Mouse (Mus musculus): ENCODE results near the gene Nusap1. TPM values are rescaled to one million over a fixed set of nuclear protein-coding genes. Genes with fewer than 3 reads are reported as not detected.

Nusap1 gene
- polyA plus RNA-seq, 1 experiment from 2014 or later = 53.3 TPM

Other genes starting within 250 kb of the Nusap1 start
- gene Ino80, start 140.6 kb upstream of the Nusap1 start, polyA plus RNA-seq (2015; fragmentation: Nextera tagmentation; extraction: Ambion mirVana) = 2.5 and 3.0 TPM in 2 replicates
- gene Exd1, start 70.7 kb upstream of the Nusap1 start, polyA plus RNA-seq (2015; fragmentation: Nextera tagmentation; extraction: Ambion mirVana) = 0.09 and 0.11 TPM in 2 replicates
- gene Chp1, start 70.6 kb upstream of the Nusap1 start, polyA plus RNA-seq (2015; fragmentation: Nextera tagmentation; extraction: Ambion mirVana) = 52.3 and 52.5 TPM in 2 replicates
- 20.5 and 23.2 TPM in 2 replicates for gene Oip5, start 171 bp downstream of the Nusap1 start, polyA plus RNA-seq (2015; fragmentation: Nextera tagmentation; extraction: Ambion mirVana)
- 62.3 and 69.0 TPM in 2 replicates for gene Ndufaf1, start 44.5 kb downstream of the Nusap1 start, polyA plus RNA-seq (2015; fragmentation: Nextera tagmentation; extraction: Ambion mirVana)
- gene Rtf1, start 56.8 kb downstream of the Nusap1 start, polyA plus RNA-seq (2015; fragmentation: Nextera tagmentation; extraction: Ambion mirVana) = 21.0 and 23.9 TPM in 2 replicates
- gene Itpka, start 124.0 kb downstream of the Nusap1 start, polyA plus RNA-seq (2015; fragmentation: Nextera tagmentation; extraction: Ambion mirVana) = 1.7 and 2.7 TPM in 2 replicates
- gene Ltk, start 142.1 kb downstream of the Nusap1 start, polyA plus RNA-seq (2015; fragmentation: Nextera tagmentation; extraction: Ambion mirVana) = 0.22 TPM in 1 of 2 replicates, not detected in the other
- gene Rpap1, start 169.2 kb downstream of the Nusap1 start, polyA plus RNA-seq (2015; fragmentation: Nextera tagmentation; extraction: Ambion mirVana) = 17.2 and 18.3 TPM in 2 replicates
- 5.1 and 8.0 TPM in 2 replicates for gene Tyro3, start 179.4 kb downstream of the Nusap1 start, polyA plus RNA-seq (2015; fragmentation: Nextera tagmentation; extraction: Ambion mirVana)